Mouse (Mus musculus): ENCODE measurements around the gene Dnah11.

DNA sequence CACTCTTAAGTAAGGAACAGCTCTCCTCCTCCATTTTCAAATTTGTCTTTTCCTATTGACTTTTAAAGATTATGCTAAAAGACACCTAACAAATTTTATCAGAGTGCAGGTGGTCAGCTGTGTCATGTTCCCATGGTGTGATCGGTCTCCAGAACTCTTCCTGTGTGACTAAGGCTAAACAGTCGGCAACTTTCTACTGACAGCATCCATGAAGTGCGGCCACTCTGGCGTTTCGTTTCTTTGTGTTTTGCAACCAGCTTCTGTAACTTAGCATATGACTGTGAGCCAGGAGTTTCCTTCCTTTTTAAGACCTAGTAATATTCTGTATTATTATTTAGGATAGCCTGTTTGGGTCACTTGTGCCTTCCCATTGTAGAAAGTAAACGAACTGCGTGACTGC lies 338.0 kb downstream of the Dnah11 start:
- no peak for TF ChIP-seq POLR2A (IDR thresholded peaks at IDR 0.05; ENCODE audit: control insufficient read depth in 1 of 2, insufficient read depth in 1 of 2, low read depth in 1 of 2, low read length in 2 of 2, poor library complexity in 1 of 2)
- no peak for TF ChIP-seq CTCF (IDR thresholded peaks at IDR 0.05 in 2 of 3, conservative IDR thresholded peaks at IDR 0.05 in 1 of 3; ENCODE audit: control insufficient read depth in 1 of 3, insufficient read depth in 1 of 3, low read depth in 2 of 3, low read length in 3 of 3, poor library complexity in 1 of 3, severe bottlenecking in 1 of 3)
- no peak for TF ChIP-seq MAX (IDR thresholded peaks at IDR 0.05; ENCODE audit: low read length)
- no peak for TF ChIP-seq GATA1 (IDR thresholded peaks at IDR 0.05; ENCODE audit: low read depth, low read length)
- TF ChIP-seq MYB (IDR thresholded peaks at IDR 0.05; ENCODE audit: low read depth, low read length) = no peak
- no peak for TF ChIP-seq USF2 (IDR thresholded peaks at IDR 0.05; ENCODE audit: borderline replicate concordance in 1 of 2, insufficient read depth in 1 of 2, low read depth in 1 of 2, low read length in 2 of 2)
- no peak for TF ChIP-seq TAL1 (IDR thresholded peaks at IDR 0.05; ENCODE audit: low read length)
- no peak for TF ChIP-seq ZMIZ1 (IDR thresholded peaks at IDR 0.05; ENCODE audit: low read depth, low read length)
